Mouse (Mus musculus) stomach, embryonic 16.5 days (tissue): ENCODE data around the gene Rbm28. TPM values are rescaled to one million over a fixed set of nuclear protein-coding genes. Genes with fewer than 3 reads are reported as not detected.
"Not testable (repeated sequence)": the region's sequence is repeated elsewhere in the genome, so short reads cannot be mapped to it uniquely, and the experiment has no call there.

ENCODE experiments used
- ATAC-seq: fragments of 200-750 bp; cut with Nextera tagmentation; 2 replicates; pipeline ENCODE4 v1.8.0; 2017; ENCODE audit warnings: moderate number of reproducible peaks, moderate TSS enrichment; ENCODE audit not compliant: insufficient read depth, low FRiP score
- H3K27ac ChIP-seq: fragments of 300-500 bp; sonication (generic); 2 replicates; pipeline ENCODE4 v1.5.1; 2014; ENCODE audit warnings: low read length
- H3K27me3 ChIP-seq: fragments of 300-500 bp; sonication (generic); 2 replicates; pipeline ENCODE4 v1.6.1; 2014; ENCODE audit warnings: low read length, control low read depth, mixed read lengths; ENCODE audit not compliant: control insufficient read depth, insufficient read depth
- H3K36me3 ChIP-seq: fragments of 300-500 bp; sonication (generic); 2 replicates; pipeline ENCODE4 v1.6.1; 2014; ENCODE audit warnings: low read length; ENCODE audit not compliant: control insufficient read depth, insufficient read depth
- H3K4me1 ChIP-seq: fragments of 300-500 bp; sonication (generic); 2 replicates; pipeline ENCODE4 v1.6.1; 2014; ENCODE audit warnings: low read length, control low read depth, mixed read lengths; ENCODE audit not compliant: control insufficient read depth, insufficient read depth
- H3K4me2 ChIP-seq: fragments of 300-500 bp; sonication (generic); 2 replicates; pipeline ENCODE4 v1.6.1; 2014; ENCODE audit warnings: low read depth, low read length, mixed read lengths
- H3K4me3 ChIP-seq: fragments of 300-500 bp; sonication (generic); replicated peaks from 2 replicates; pipeline ENCODE4 v1.5.1; 2014; ENCODE audit warnings: mild to moderate bottlenecking, low read length
- H3K9ac ChIP-seq: fragments of 300-500 bp; sonication (generic); 2 replicates; pipeline ENCODE4 v1.6.1; 2014; ENCODE audit warnings: low read length
- H3K9me3 ChIP-seq: fragments of 300-500 bp; sonication (generic); replicated peaks from 2 replicates; pipeline ENCODE4 v1.6.1; 2016; ENCODE audit warnings: low read length, control low read depth; ENCODE audit not compliant: control insufficient read depth
- WGBS: fragments of 180-500 bp; shearing (Covaris S2); extraction: QIAGEN DNeasy Blood & Tissue Kit; methylation state at CpG from one replicate; pipeline ENCODE4 v1.1.7; 2014; 5-methylcytosine and 5-hydroxymethylcytosine counted together
- polyA plus RNA-seq: library from polyadenylated mRNA; unstranded; fragments of >200 nt; fragmentation: Nextera tagmentation; extraction: Ambion mirVana; gene quantifications from 2 replicates; pipeline ENCODE4 v1.2.1, GENCODE M21; 2015

Gene Rbm28
- polyA plus RNA-seq, 1 experiment from 2014 or later = 29.4 TPM

GRCm38 (mm10) chr6:29161291-29161690, 3.5 kb downstream of the Rbm28 start:
- H3K4me3 ChIP-seq, H3K27me3 ChIP-seq, H3K4me2 ChIP-seq, H3K9ac ChIP-seq, H3K4me1 ChIP-seq, H3K27ac ChIP-seq, H3K9me3 ChIP-seq, ATAC-seq: not testable (repeated sequence)
- H3K36me3 ChIP-seq = peaks cover 12% of the 10 kb centered on the region; the same call in 1 of the 2 replicates
- WGBS = 96% methylated on average over 5 of the region's 5 CpGs

GRCm38 (mm10) chr6:29160786-29161185, 4.0 kb downstream of the Rbm28 start:
- peaks cover 6% of the 10 kb centered on the region; the same call in 1 of the 2 replicates for H3K4me1 ChIP-seq
- H3K27ac ChIP-seq = no peak overlapping the region
- no peak overlapping the region for H3K9ac ChIP-seq
- no peak overlapping the region for H3K4me3 ChIP-seq
- ATAC-seq = no peak
- no peaks in the 10 kb centered on the region for H3K9me3 ChIP-seq
- H3K27me3 ChIP-seq = no peaks in the 10 kb centered on the region
- no peak overlapping the region for H3K4me2 ChIP-seq
- peaks cover 13% of the 10 kb centered on the region; the same call in 1 of the 2 replicates for H3K36me3 ChIP-seq
- 89% methylated on average over 2 of the region's 2 CpGs for WGBS

GRCm38 (mm10) chr6:29156326-29156725, 8.5 kb downstream of the Rbm28 start:
- no peak overlapping the region for H3K27ac ChIP-seq
- no peak overlapping the region for H3K9ac ChIP-seq
- WGBS = 89% methylated on average over 5 of the region's 5 CpGs
- H3K9me3 ChIP-seq = no peaks in the 10 kb centered on the region
- no peak overlapping the region for H3K4me3 ChIP-seq
- H3K4me1 ChIP-seq = no peaks in the 10 kb centered on the region
- H3K36me3 ChIP-seq = peaks cover 24% of the 10 kb centered on the region; the same call in 1 of the 2 replicates
- no peaks in the 10 kb centered on the region for H3K27me3 ChIP-seq
- H3K4me2 ChIP-seq = no peak overlapping the region
- no peak for ATAC-seq

GRCm38 (mm10) chr6:29150001-29150400, 14.8 kb downstream of the Rbm28 start:
- ATAC-seq = no peak
- Histone ChIP-seq H3K27ac (no peak overlapping the region), H3K4me1 (no peaks in the 10 kb centered on the region), H3K36me3 (0 out of 2 replicates have a peak, but pooled peaks cover 11% of the 10 kb centered on the region), H3K27me3 (no peaks in the 10 kb centered on the region), H3K9ac (no peak overlapping the region), H3K4me2 (no peak overlapping the region), H3K9me3 (no peaks in the 10 kb centered on the region), H3K4me3 (no peak overlapping the region)
- 80% methylated on average over 1 of the region's 1 CpGs for WGBS

GRCm38 (mm10) chr6:29147407-29148010, 17.3 kb downstream of the Rbm28 start:
- no peaks in the 10 kb centered on the region for H3K27me3 ChIP-seq
- 69% methylated on average over 5 of the region's 5 CpGs for WGBS
- no peaks in the 10 kb centered on the region for H3K4me1 ChIP-seq
- no peak overlapping the region for H3K4me3 ChIP-seq
- no peak overlapping the region for H3K4me2 ChIP-seq
- H3K27ac ChIP-seq = no peak overlapping the region
- H3K9ac ChIP-seq = no peak overlapping the region
- no peaks in the 10 kb centered on the region for H3K9me3 ChIP-seq
- ATAC-seq = no peak
- no peaks in the 10 kb centered on the region for H3K36me3 ChIP-seq

GRCm38 (mm10) chr6:29146641-29147040, 18.2 kb downstream of the Rbm28 start:
- ATAC-seq = no peak
- Histone ChIP-seq H3K4me3 (no peak overlapping the region), H3K4me1 (no peaks in the 10 kb centered on the region), H3K9me3 (no peaks in the 10 kb centered on the region), H3K27me3 (no peaks in the 10 kb centered on the region), H3K4me2 (no peak overlapping the region), H3K36me3 (no peaks in the 10 kb centered on the region), H3K9ac (no peak overlapping the region), H3K27ac (no peak overlapping the region)
- 49% methylated on average over 7 of the region's 7 CpGs for WGBS

- Histone ChIP-seq H3K27me3 (no peaks in the 10 kb centered on the region), H3K4me3 (no peak overlapping the region), H3K27ac (no peak overlapping the region), H3K9me3 (no peaks in the 10 kb centered on the region), H3K9ac (no peak overlapping the region), H3K4me2 (no peak overlapping the region), H3K36me3 (no peaks in the 10 kb centered on the region), H3K4me1 (no peaks in the 10 kb centered on the region)
- WGBS = 64% methylated on average over 12 of the region's 12 CpGs
- no peak; the same call in 1 of the 2 replicates for ATAC-seq
These were observed 19.1 kb downstream of the Rbm28 start for GRCm38 (mm10) chr6:29145456-29146307.

GRCm38 (mm10) chr6:29144971-29145370, 19.8 kb downstream of the Rbm28 start:
- no peaks in the 10 kb centered on the region for H3K27me3 ChIP-seq
- no peak overlapping the region for H3K27ac ChIP-seq
- no peak overlapping the region for H3K4me3 ChIP-seq
- H3K4me1 ChIP-seq = no peaks in the 10 kb centered on the region
- no peaks in the 10 kb centered on the region for H3K36me3 ChIP-seq
- H3K9ac ChIP-seq = no peak overlapping the region
- 80% methylated on average over 3 of the region's 3 CpGs for WGBS
- no peak for ATAC-seq
- no peaks in the 10 kb centered on the region for H3K9me3 ChIP-seq
- H3K4me2 ChIP-seq = no peak overlapping the region

- H3K36me3 ChIP-seq = no peaks in the 10 kb centered on the region
- no peaks in the 10 kb centered on the region for H3K4me1 ChIP-seq
- ATAC-seq = no peak
- no peak overlapping the region for H3K27ac ChIP-seq
- WGBS = 38% methylated on average over 5 of the region's 5 CpGs
- H3K9ac ChIP-seq = no peak overlapping the region
- H3K4me3 ChIP-seq = no peak overlapping the region
- H3K9me3 ChIP-seq = no peaks in the 10 kb centered on the region
- no peaks in the 10 kb centered on the region for H3K27me3 ChIP-seq
- no peak overlapping the region for H3K4me2 ChIP-seq
These were observed 21.2 kb downstream of the Rbm28 start for GRCm38 (mm10) chr6:29143608-29144007.
